Mouse (Mus musculus) megakaryocyte progenitor cell, adult 5-6 weeks (primary cell): Measurements from ENCODE around the gene Rab1b. TPM values are rescaled to one million over a fixed set of nuclear protein-coding genes. Genes with fewer than 3 reads are reported as not detected.

Source experiments
- ATAC-seq: replicated peaks from 2 replicates; pipeline ENCODE4 v1.8.0; 2016; ENCODE audit warnings: mild to moderate bottlenecking, moderate TSS enrichment, inconsistent platforms; ENCODE audit not compliant: poor library complexity
- total RNA-seq, 2 experiments: library from RNA; stranded (forward) in 1 of 2; stranded (reverse) in 1 of 2; fragments of 157-497, 149-512 nt in 1 of 2; fragments of 200-1000 nt in 1 of 2; gene quantifications; 2 replicates each; pipeline versions ENCODE4 v1.2.3 to v1.2.4; 2015 to 2017

Gene Rab1b
- total RNA-seq, 2 experiments from 2014 or later: 50.8 to 106 TPM

- no peak for ATAC-seq
Observed at GRCm38 (mm10) chr19:5072389-5073019, 34.4 kb downstream of the Rab1b start.

GRCm38 (mm10) chr19:5071545-5072369, 35.1 kb downstream of the Rab1b start:
- peak; percentile 73 for ATAC-seq

GRCm38 (mm10) chr19:5071077-5071476, 35.8 kb downstream of the Rab1b start:
- ATAC-seq: no peak

GRCm38 (mm10) chr19:5069978-5070377, 36.9 kb downstream of the Rab1b start:
- no peak for ATAC-seq

- no peak for ATAC-seq
Observed at GRCm38 (mm10) chr19:5069486-5069885, 37.4 kb downstream of the Rab1b start.

- no peak for ATAC-seq
Observed at GRCm38 (mm10) chr19:5068570-5069234, 38.2 kb downstream of the Rab1b start.

- ATAC-seq: no peak
Observed at GRCm38 (mm10) chr19:5067867-5068569, 38.9 kb downstream of the Rab1b start, which contains the start of gene Cd248. TSS of gene Cd248 (plus strand) at chr19:5068078.

- ATAC-seq: peak; percentile 85
Observed at GRCm38 (mm10) chr19:5067040-5067799, 39.7 kb downstream of the Rab1b start.

GRCm38 (mm10) chr19:5065104-5065503, 41.8 kb downstream of the Rab1b start:
- ATAC-seq: no peak

GRCm38 (mm10) chr19:5062446-5062845, 44.4 kb downstream of the Rab1b start:
- no peak for ATAC-seq

- ATAC-seq: no peak
Observed at GRCm38 (mm10) chr19:5062041-5062440, 44.8 kb downstream of the Rab1b start.

- no peak for ATAC-seq
Observed at GRCm38 (mm10) chr19:5060365-5061330, 46.2 kb downstream of the Rab1b start.

- no peak for ATAC-seq
Observed at GRCm38 (mm10) chr19:5058801-5059771, 47.8 kb downstream of the Rab1b start.

GRCm38 (mm10) chr19:5057876-5058775, 48.7 kb downstream of the Rab1b start:
- ATAC-seq: no peak

- peak; percentile 57 for ATAC-seq
Observed at GRCm38 (mm10) chr19:5056251-5056650, 50.6 kb downstream of the Rab1b start.

GRCm38 (mm10) chr19:5053909-5054308, 53.0 kb downstream of the Rab1b start:
- ATAC-seq: peak; percentile 73

GRCm38 (mm10) chr19:5052853-5053252, 54.0 kb downstream of the Rab1b start:
- no peak for ATAC-seq
